Mouse (Mus musculus): Measurements from ENCODE around the gene Ptprk.

DNA sequence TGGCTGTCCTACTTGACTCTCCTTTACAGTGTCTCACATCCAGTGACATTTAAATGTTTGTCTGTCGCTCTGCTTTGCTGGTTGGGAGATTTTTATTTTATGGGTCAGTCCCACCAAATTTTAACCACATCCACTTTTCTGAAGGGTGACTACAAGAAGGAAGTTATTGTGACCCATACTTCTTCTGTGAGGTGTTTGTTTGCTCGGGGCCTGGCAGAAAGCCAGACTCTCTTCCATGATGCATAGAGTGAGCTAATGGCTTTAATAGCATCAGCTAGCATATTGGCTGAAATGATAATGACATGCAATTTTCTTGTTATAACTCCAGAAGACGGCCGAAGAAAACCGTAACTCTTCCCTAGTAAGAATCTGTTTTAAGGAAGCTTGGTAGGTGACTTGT, 119.0 kb downstream of the Ptprk start:
- no peak for TF ChIP-seq EP300 (IDR thresholded peaks at IDR 0.05; ENCODE audit: insufficient read depth, low read depth, low read length)
- TF ChIP-seq CTCF (IDR thresholded peaks at IDR 0.05), result no peak
